Mouse (Mus musculus) bone marrow, adult 2 months (tissue): Measurements from ENCODE around the gene Mrps36. TPM values are rescaled to one million over a fixed set of nuclear protein-coding genes. Genes with fewer than 3 reads are reported as not detected.
A peak's percentile ranks its signal among the peaks of the same experiment; 100 is the strongest.
"Not testable (repeated sequence)": the region's sequence is repeated elsewhere in the genome, so short reads cannot be mapped to it uniquely, and the experiment has no call there.

Experiments
- H3K27ac ChIP-seq: fragments of 200-500 bp; 2 replicates; pipeline ENCODE4 v1.5.1; 2012; ENCODE audit warnings: low read depth, mild to moderate bottlenecking, control low read depth, inconsistent platforms, low read length; ENCODE audit not compliant: control insufficient read depth, poor library complexity, insufficient read depth
- H3K4me1 ChIP-seq: fragments of 200-500 bp; 2 replicates; pipeline ENCODE4 v1.6.1; 2011; ENCODE audit warnings: low read length; ENCODE audit not compliant: control insufficient read depth, insufficient read depth
- H3K4me3 ChIP-seq: fragments of 200-500 bp; replicated peaks from 2 replicates; pipeline ENCODE3; 2011; ENCODE audit warnings: mild to moderate bottlenecking, low read depth, low read length, control low read depth; ENCODE audit not compliant: control insufficient read depth
- CTCF ChIP-seq: fragments of 200-500 bp; IDR thresholded peaks from 2 replicates; pipeline ENCODE4 v1.5.1; 2011; ENCODE audit warnings: low read length, control low read depth; ENCODE audit not compliant: control insufficient read depth, insufficient read depth
- POLR2A ChIP-seq: fragments of 200-500 bp; IDR thresholded peaks from 2 replicates; pipeline ENCODE4 v1.6.1; 2011; ENCODE audit warnings: low read depth, mild to moderate bottlenecking, control low read depth, low read length, borderline replicate concordance; ENCODE audit not compliant: control insufficient read depth
- WGBS: fragments of 180-500 bp; shearing (Covaris S2); methylation state at CpG from one replicate; pipeline ENCODE4 v1.1.7; 2018; 5-methylcytosine and 5-hydroxymethylcytosine counted together
- polyA plus RNA-seq: library from polyadenylated mRNA; stranded (reverse); fragments of >200 nt; gene quantifications from 2 replicates; pipeline ENCODE4 v1.2.4, GENCODE M21; 2011; ENCODE audit warnings: low replicate concordance; ENCODE audit not compliant: missing spikeins, insufficient read depth, insufficient read length

Gene Mrps36
- polyA plus RNA-seq, 1 experiment, result 44.2 TPM

- H3K4me3 ChIP-seq, result peak overlapping the region; percentile 98
- H3K4me1 ChIP-seq, result peaks cover 1% of the 10 kb centered on the region; the same call in 1 of the 2 replicates
- under 1% methylated on average over 30 of the region's 30 CpGs for WGBS
- H3K27ac ChIP-seq, result peak overlapping the region; percentile 72
- TF ChIP-seq POLR2A (no peak), CTCF (no peak)
Observed at GRCm38 (mm10) chr13:100730153-100730860, 14.2 kb downstream of the Mrps36 start.

- 90% methylated on average over 4 of the region's 4 CpGs for WGBS
Observed at GRCm38 (mm10) chr13:100728530-100728929, 15.9 kb downstream of the Mrps36 start.

GRCm38 (mm10) chr13:100728086-100728485 lies 16.4 kb downstream of the Mrps36 start:
- TF ChIP-seq POLR2A (no peak), CTCF (no peak)

More at GRCm38 (mm10) chr13:100728530-100728929, 15.9 kb downstream of the Mrps36 start:
- H3K27ac ChIP-seq, H3K4me1 ChIP-seq, H3K4me3 ChIP-seq: not testable (repeated sequence)

GRCm38 (mm10) chr13:100725194-100725593 lies 19.3 kb downstream of the Mrps36 start:
- WGBS, result 65% methylated on average over 10 of the region's 10 CpGs
- Histone ChIP-seq H3K4me1 (peaks cover 1% of the 10 kb centered on the region; the same call in 1 of the 2 replicates), H3K27ac (no peak overlapping the region), H3K4me3 (no peak overlapping the region)
- TF ChIP-seq POLR2A, result no peak
- no peak for TF ChIP-seq CTCF

More at GRCm38 (mm10) chr13:100728086-100728485, 16.4 kb downstream of the Mrps36 start:
- no peak overlapping the region for H3K4me3 ChIP-seq
- H3K4me1 ChIP-seq, result peaks cover 1% of the 10 kb centered on the region; the same call in 1 of the 2 replicates
- no peak overlapping the region for H3K27ac ChIP-seq
- 79% methylated on average over 5 of the region's 5 CpGs for WGBS

GRCm38 (mm10) chr13:100724051-100724754 lies 20.3 kb downstream of the Mrps36 start:
- Histone ChIP-seq H3K4me1 (no peaks in the 10 kb centered on the region), H3K4me3 (no peak overlapping the region), H3K27ac (no peak overlapping the region)
- 87% methylated on average over 7 of the region's 7 CpGs for WGBS
- no peak for TF ChIP-seq POLR2A
- TF ChIP-seq CTCF, result no peak

GRCm38 (mm10) chr13:100721656-100722055 lies 22.8 kb downstream of the Mrps36 start:
- 87% methylated on average over 5 of the region's 5 CpGs for WGBS
- TF ChIP-seq CTCF, result no peak
- no peak for TF ChIP-seq POLR2A
- Histone ChIP-seq H3K4me1 (no peaks in the 10 kb centered on the region), H3K4me3 (no peak overlapping the region), H3K27ac (no peak overlapping the region)

GRCm38 (mm10) chr13:100715467-100715866 lies 29.0 kb downstream of the Mrps36 start:
- TF ChIP-seq CTCF (no peak), POLR2A (no peak)
- 61% methylated on average over 6 of the region's 6 CpGs for WGBS
- Histone ChIP-seq H3K4me3 (no peak overlapping the region), H3K4me1 (no peaks in the 10 kb centered on the region; the same call in 1 of the 2 replicates), H3K27ac (no peak overlapping the region)

GRCm38 (mm10) chr13:100706206-100706605 lies 38.3 kb downstream of the Mrps36 start:
- no peak overlapping the region for H3K4me3 ChIP-seq
- H3K4me1 ChIP-seq, result no peaks in the 10 kb centered on the region
- H3K27ac ChIP-seq, result no peak overlapping the region
- 94% methylated on average over 7 of the region's 7 CpGs for WGBS
- TF ChIP-seq POLR2A (no peak), CTCF (no peak)

- TF ChIP-seq POLR2A (no peak), CTCF (peak; percentile 15; the same call in 1 of the 2 replicates)
- no peak overlapping the region for H3K27ac ChIP-seq
- H3K4me3 ChIP-seq, result no peak overlapping the region
- 92% methylated on average over 2 of the region's 2 CpGs for WGBS
- H3K4me1 ChIP-seq, result no peaks in the 10 kb centered on the region
Observed at GRCm38 (mm10) chr13:100703468-100703867, 41.0 kb downstream of the Mrps36 start.
